Mouse (Mus musculus): ENCODE data around the gene Gm12666. TPM values are rescaled to one million over a fixed set of nuclear protein-coding genes. Genes with fewer than 3 reads are reported as not detected.

Gm12666 gene
- total and polyA plus RNA-seq, 3 experiments, result 0.28 TPM; not detected in 2

DNA sequence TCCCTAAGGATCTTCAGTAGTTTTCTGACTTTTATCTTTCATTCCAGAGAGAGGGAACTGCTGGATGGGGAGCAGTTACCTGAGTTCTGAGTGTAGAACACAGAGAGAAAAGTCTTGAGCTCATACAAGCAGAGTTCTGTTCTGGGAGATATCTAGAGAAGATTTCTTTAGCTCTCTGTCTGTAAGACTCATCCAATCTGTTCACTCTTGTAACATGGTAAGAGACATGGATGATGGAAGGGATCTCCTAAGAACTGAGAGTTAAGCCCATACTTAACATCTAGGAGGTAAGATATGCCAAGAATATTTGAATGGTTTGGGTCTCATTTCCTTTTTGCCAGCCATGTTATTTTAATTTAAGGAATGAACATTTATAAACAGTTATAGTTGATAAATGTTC, 44.4 kb downstream of the Gm12666 start, which contains the start of gene Izumo3:
Gene Izumo3 (minus strand): TSS at position 101 of the 400 bp plus-strand sequence.
- H3K9ac ChIP-seq (ENCODE audit: control insufficient read depth, low read depth, low read length, poor library complexity, severe bottlenecking), result no peak within 1 kb of the TSS
- no peak for TF ChIP-seq NRF1 (IDR thresholded peaks at IDR 0.05; ENCODE audit: insufficient read depth, low read depth, low read length, poor library complexity, severe bottlenecking)
- H3K27me3 ChIP-seq (ENCODE audit: control insufficient read depth in 1 of 2, insufficient read depth in 2 of 2, low read length in 2 of 2), result no peaks in the 10 kb centered on the region
- H3K4me1 ChIP-seq (ENCODE audit: control insufficient read depth in 1 of 2, insufficient read depth in 2 of 2, low read length in 2 of 2), result no peaks in the 10 kb centered on the region
- H3K36me3 ChIP-seq (ENCODE audit: control insufficient read depth in 1 of 2, insufficient read depth in 2 of 2, low read length in 2 of 2), result no peaks in the 10 kb centered on the region
- H3K27ac ChIP-seq (ENCODE audit: control insufficient read depth, low read depth, low read length), result no peak within 1 kb of the TSS
- no peaks in the 10 kb centered on the region for H3K9me3 ChIP-seq (replicated peaks; ENCODE audit: insufficient read depth, low read length)
- H3K4me3 ChIP-seq (ENCODE audit: control insufficient read depth in 1 of 2, insufficient read depth in 1 of 2, low read depth in 2 of 2, low read length in 2 of 2), result no peak within 1 kb of the TSS
- DNase-seq (ENCODE audit: low read depth, low spot score), result no peak
- no peaks in the 10 kb centered on the region for H3K79me2 ChIP-seq (ENCODE audit: control insufficient read depth, insufficient read depth, low read length, poor library complexity)

Other genes starting within 250 kb of the Gm12666 start
- gene Izumo3, start 44.5 kb downstream of the Gm12666 start, total RNA-seq (2012; rRNA removed), result not detected in 2 replicates
- not detected for gene Izumo3, start 44.5 kb downstream of the Gm12666 start, polyA plus RNA-seq (2012; ENCODE audit: insufficient read depth in 1 of 2, insufficient read length in 2 of 2, low read depth in 1 of 2, low replicate concordance in 2 of 2, missing spikeins in 1 of 2)